Mouse (Mus musculus): ENCODE data around the gene Olfr859.
"Not testable (repeated sequence)": the region's sequence is repeated elsewhere in the genome, so short reads cannot be mapped to it uniquely, and the experiment has no call there.

The Olfr859 gene

DNA sequence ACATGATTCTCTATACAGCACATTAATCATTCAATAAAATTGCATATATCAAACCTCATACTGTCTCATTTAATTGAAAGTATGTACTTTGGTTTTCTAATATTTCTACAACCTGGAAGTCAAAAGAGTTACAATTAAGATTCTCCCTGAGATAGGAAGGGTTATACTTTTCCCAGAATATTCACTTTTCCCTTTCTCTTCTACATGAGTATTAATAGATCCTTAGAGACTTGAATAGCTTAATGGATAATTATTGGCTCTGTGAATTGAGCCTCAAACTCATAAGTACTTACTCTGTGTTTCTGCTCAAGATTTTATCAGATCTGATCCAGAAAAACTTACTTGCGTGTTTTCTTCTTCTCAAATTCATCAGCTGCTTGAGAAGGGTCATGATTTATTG, at the start of gene Olfr859:
Gene Olfr859, plus strand, starts transcription at position 301 of the 400 bp plus-strand sequence.
- not testable (repeated sequence) for DNase-seq

DNA sequence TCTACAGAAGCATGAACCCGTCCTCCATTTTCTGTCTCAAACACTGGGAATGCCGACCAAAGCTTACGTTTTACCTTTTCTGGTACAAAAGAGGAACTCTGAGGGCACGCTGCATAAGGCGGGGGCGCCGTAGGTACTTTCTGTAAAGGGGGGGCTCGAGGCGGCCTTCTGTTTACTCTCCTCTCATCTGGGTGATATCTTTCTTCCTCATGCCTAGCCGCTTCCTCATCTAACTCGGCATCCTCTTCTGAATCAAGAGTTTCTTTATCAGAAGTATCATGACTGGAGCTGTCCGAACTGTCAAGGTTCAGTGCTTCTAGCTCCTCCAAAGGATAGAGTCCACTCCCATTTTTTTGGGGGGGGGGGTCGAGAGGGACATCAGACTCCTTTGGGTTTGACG, 35.6 kb upstream of the Olfr859 start:
- no peak for DNase-seq

DNA sequence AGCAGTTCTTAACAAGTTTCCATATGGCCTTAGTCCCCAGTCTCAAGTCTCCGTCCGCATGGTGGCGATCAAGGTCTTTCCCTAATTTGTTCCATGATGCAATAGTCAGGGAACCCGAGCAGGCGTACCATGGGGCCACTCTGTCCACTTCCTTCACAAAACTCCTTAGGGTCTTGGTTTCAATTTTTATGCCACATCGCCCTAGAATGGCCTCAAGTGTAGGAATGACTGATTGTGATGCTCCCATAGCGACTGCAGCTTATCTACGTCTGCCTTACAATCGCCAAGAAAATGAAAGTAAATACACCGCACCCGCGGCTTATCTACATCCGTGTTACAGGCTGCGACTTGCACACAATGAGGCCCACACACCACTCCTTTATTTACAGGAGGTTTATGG, 35.0 kb upstream of the Olfr859 start:
- DNase-seq, result no peak

GRCm38 (mm10) chr9:19779983-19780382, 24.7 kb upstream of the Olfr859 start, which contains the start of gene Olfr58:
Olfr58 (plus strand) TSS chr9:19780283.
- DNase-seq, result no peak

GRCm38 (mm10) chr9:19803000-19803399, 1.7 kb upstream of the Olfr859 start:
- DNase-seq, result no peak

GRCm38 (mm10) chr9:19849647-19850046, 44.9 kb downstream of the Olfr859 start, which contains the start of gene Olfr860:
Olfr860 (minus strand) TSS chr9:19849747.
- DNase-seq, result no peak
